Mouse (Mus musculus) small intestine, adult 2 months (tissue): ENCODE results near the gene Raver2. TPM values are rescaled to one million over a fixed set of nuclear protein-coding genes. Genes with fewer than 3 reads are reported as not detected.

Experiments
- H3K27ac ChIP-seq: fragments of 200-500 bp; 2 replicates; pipeline ENCODE4 v1.5.1; 2012; ENCODE audit warnings: low read depth, low read length, control low read depth, inconsistent platforms; ENCODE audit not compliant: insufficient read depth
- H3K27me3 ChIP-seq: fragments of 200-500 bp; 2 replicates; pipeline ENCODE4 v1.6.1; 2012; ENCODE audit warnings: mild to moderate bottlenecking, moderate library complexity, low read length, inconsistent platforms; ENCODE audit not compliant: control insufficient read depth, insufficient read depth
- H3K36me3 ChIP-seq: fragments of 200-500 bp; 2 replicates; pipeline ENCODE4 v1.6.1; 2012; ENCODE audit warnings: mild to moderate bottlenecking, low read length, control low read depth, inconsistent platforms; ENCODE audit not compliant: control insufficient read depth, insufficient read depth
- H3K4me1 ChIP-seq: fragments of 200-500 bp; 2 replicates; pipeline ENCODE4 v1.6.1; 2012; ENCODE audit warnings: low read length, inconsistent platforms, mixed read lengths; ENCODE audit not compliant: control insufficient read depth, insufficient read depth, insufficient read length
- H3K4me3 ChIP-seq: fragments of 200-500 bp; 2 replicates; pipeline ENCODE4 v1.5.1; 2012; ENCODE audit warnings: low read depth, mild to moderate bottlenecking, control low read depth, inconsistent platforms, low read length, moderate library complexity
- CTCF ChIP-seq: fragments of 200-500 bp; IDR thresholded peaks from 2 replicates; pipeline ENCODE4 v1.5.1; 2012; ENCODE audit warnings: low read depth, mild to moderate bottlenecking, control low read depth, inconsistent platforms, low read length, moderate library complexity, mixed read lengths; ENCODE audit not compliant: insufficient replicate concordance, insufficient read length; ENCODE audit errors: extremely low read depth
- POLR2A ChIP-seq: fragments of 200-500 bp; IDR thresholded peaks from 2 replicates; pipeline ENCODE4 v1.6.1; 2012; ENCODE audit warnings: low read depth, mild to moderate bottlenecking, control low read depth, inconsistent platforms, low read length, moderate library complexity
- WGBS: fragments of 180-500 bp; shearing (Covaris S2); methylation state at CpG from one replicate; pipeline ENCODE4 v1.1.7; 2018; 5-methylcytosine and 5-hydroxymethylcytosine counted together
- polyA plus RNA-seq: library from polyadenylated mRNA; depleted of rRNA; stranded (reverse); fragments of >200 nt; gene quantifications from 2 replicates; pipeline ENCODE4 v1.2.3, GENCODE M21; 2012

Raver2 gene
- polyA plus RNA-seq, 1 experiment, result 0.84 TPM

DNA sequence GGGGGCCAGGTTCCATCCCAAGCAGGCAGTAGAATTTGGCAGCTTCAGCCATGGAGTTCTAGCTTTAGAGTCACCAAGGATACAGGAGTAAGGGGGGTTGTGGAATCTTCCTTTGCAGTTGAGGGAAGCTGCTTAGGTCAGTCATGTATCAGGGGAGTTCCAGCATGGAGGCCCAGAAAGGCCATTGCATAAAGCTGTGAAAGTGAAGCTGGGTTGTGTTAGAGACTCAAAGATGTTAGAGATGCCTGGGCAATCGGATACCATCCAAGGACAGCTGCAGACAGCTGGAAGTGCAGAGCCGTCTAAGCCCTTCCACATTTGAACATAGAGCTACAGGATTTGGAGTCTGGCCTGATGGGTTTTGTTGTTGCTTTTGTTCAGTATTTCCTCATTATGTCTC is 25.1 kb upstream of the Raver2 start:
- WGBS, result 84% methylated on average over 2 of the region's 2 CpGs
- Histone ChIP-seq H3K27me3 (no peaks in the 10 kb centered on the region), H3K4me1 (no peaks in the 10 kb centered on the region), H3K36me3 (no peaks in the 10 kb centered on the region), H3K27ac (no peak overlapping the region), H3K4me3 (no peak overlapping the region)
- TF ChIP-seq POLR2A (no peak), CTCF (no peak)

DNA sequence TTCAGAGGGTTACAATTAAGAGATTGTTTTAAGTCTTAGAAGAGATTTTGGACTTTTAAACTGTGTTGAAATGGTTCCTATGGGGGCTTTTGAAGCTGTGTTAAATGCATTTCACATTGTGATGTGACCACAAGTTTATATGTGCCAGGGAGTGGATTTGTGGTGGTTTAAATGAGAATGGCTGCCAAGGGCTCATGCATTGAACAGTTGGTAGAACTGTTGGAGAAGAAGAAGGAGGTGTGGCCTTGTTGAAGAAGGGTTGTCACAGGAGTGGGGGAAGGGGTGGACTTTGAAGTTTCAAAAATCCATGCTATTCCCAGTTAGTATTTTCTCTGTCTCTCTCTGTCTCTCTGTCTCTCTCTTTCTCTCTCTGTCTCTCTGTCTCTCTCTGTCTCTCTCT is 24.6 kb upstream of the Raver2 start:
- TF ChIP-seq POLR2A, result no peak
- no peak for TF ChIP-seq CTCF
- no peaks in the 10 kb centered on the region for H3K27me3 ChIP-seq
- H3K4me3 ChIP-seq, result no peak overlapping the region
- H3K4me1 ChIP-seq, result no peaks in the 10 kb centered on the region
- H3K27ac ChIP-seq, result no peak overlapping the region
- no peaks in the 10 kb centered on the region for H3K36me3 ChIP-seq

GRCm38 (mm10) chr4:101046576-101046975 is 22.2 kb upstream of the Raver2 start:
- no peaks in the 10 kb centered on the region for H3K4me1 ChIP-seq
- H3K27me3 ChIP-seq, result no peaks in the 10 kb centered on the region
- TF ChIP-seq CTCF, result no peak
- TF ChIP-seq POLR2A, result no peak
- H3K27ac ChIP-seq, result no peak overlapping the region
- no peak overlapping the region for H3K4me3 ChIP-seq
- no peaks in the 10 kb centered on the region for H3K36me3 ChIP-seq
- WGBS, result 34% methylated on average over 4 of the region's 4 CpGs

- H3K4me3 ChIP-seq, result no peak overlapping the region
- H3K36me3 ChIP-seq, result no peaks in the 10 kb centered on the region
- TF ChIP-seq POLR2A, result no peak
- no peak for TF ChIP-seq CTCF
- H3K27me3 ChIP-seq, result no peaks in the 10 kb centered on the region
- 48% methylated on average over 2 of the region's 2 CpGs for WGBS
- no peaks in the 10 kb centered on the region for H3K4me1 ChIP-seq
- H3K27ac ChIP-seq, result no peak overlapping the region
Observed at GRCm38 (mm10) chr4:101062146-101062545, 6.6 kb upstream of the Raver2 start.

- TF ChIP-seq POLR2A, result no peak
- no peak for TF ChIP-seq CTCF
Observed at GRCm38 (mm10) chr4:101066401-101066800, 2.4 kb upstream of the Raver2 start.

DNA sequence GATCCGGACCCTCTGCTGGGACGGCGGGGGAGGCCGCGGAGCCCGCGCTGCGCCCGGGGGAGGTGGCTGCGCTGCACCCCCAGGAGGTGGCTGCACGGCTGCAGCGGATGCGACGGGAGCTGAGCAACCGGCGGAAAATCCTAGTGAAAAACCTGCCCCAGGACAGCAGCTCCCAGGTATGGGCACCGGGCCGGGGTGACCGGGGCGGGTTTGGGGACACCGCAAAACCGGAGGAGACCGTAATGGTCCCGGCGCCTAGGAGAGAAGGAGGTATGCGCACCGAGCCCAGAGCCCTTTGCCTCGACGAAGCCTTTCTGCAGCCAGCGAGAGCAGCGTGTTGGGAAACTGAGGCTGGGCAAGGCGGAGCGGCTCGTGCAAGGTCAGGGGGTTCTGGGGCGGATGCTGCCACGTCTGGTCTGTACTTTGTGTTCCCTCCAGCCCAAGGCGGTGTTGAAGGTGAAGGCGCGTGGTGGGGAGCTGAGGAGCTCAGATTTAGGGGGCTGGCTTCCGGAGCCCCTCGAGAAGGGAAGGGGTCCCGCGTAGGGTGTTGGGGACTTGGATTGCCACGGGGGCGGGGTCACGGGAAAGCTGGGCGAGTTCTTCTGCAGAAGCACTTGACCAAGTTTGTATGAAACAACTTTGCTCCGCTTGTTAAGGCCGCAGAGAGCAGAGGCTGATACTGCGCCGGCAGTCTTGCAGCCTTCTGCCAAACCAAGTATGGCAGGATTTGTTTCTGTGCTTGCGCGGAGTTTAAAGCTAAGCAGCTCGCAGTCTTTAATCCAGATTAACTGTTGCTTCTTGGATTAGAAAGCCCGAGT is 580 bp downstream of the Raver2 start:
- Histone ChIP-seq H3K4me3 (peak overlapping the region; percentile 61), H3K36me3 (no peaks in the 10 kb centered on the region), H3K4me1 (peaks cover 9% of the 10 kb centered on the region), H3K27me3 (peaks cover 17% of the 10 kb centered on the region), H3K27ac (no peak overlapping the region)
- WGBS, result 3% methylated on average over 55 of the region's 55 CpGs
- no peak for TF ChIP-seq POLR2A

More at GRCm38 (mm10) chr4:101066401-101066800, 2.4 kb upstream of the Raver2 start:
- Histone ChIP-seq H3K4me1 (peaks cover 9% of the 10 kb centered on the region), H3K27ac (no peak overlapping the region), H3K4me3 (no peak overlapping the region), H3K27me3 (peaks cover 17% of the 10 kb centered on the region), H3K36me3 (no peaks in the 10 kb centered on the region)
- 35% methylated on average over 5 of the region's 5 CpGs for WGBS

DNA sequence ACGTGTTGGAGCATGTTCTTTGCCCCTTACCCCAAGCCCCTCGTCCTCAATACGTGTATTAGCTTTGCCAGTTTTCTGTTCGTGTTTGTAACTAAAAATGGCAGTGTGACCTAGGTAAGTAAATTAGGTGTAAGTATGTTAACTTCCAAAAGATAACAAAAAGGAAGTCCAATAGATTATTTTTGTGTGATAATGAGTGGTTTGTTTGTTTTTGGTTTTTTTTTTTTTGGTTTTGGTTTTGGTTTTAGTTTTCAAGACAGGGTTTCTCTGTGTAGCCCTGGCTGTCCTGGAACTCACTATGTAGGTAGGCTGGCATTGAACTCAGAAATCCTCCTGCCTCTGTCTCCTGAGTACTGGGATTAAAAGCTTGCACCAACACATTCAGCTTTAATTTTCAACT is 2.8 kb downstream of the Raver2 start:
- no peak overlapping the region for H3K27ac ChIP-seq
- no peaks in the 10 kb centered on the region for H3K36me3 ChIP-seq
- TF ChIP-seq CTCF (no peak), POLR2A (no peak)
- peaks cover 17% of the 10 kb centered on the region for H3K27me3 ChIP-seq
- WGBS, result 50% methylated on average over 4 of the region's 4 CpGs
- H3K4me1 ChIP-seq, result peaks cover 9% of the 10 kb centered on the region
- H3K4me3 ChIP-seq, result no peak overlapping the region

GRCm38 (mm10) chr4:101076425-101076824 is 7.6 kb downstream of the Raver2 start:
- Histone ChIP-seq H3K36me3 (no peaks in the 10 kb centered on the region), H3K4me3 (no peak overlapping the region), H3K4me1 (no peaks in the 10 kb centered on the region), H3K27me3 (no peaks in the 10 kb centered on the region), H3K27ac (no peak overlapping the region)
- TF ChIP-seq CTCF (no peak), POLR2A (no peak)
- 34% methylated on average over 3 of the region's 3 CpGs for WGBS
